Mouse (Mus musculus) ES-Bruce4 (cell line): Measurements from ENCODE around the gene Zfp385b.

ENCODE experiments used
- CTCF ChIP-seq: IDR thresholded peaks from one replicate; pipeline ENCODE4 v1.8.1; 2011; ENCODE audit warnings: low read depth, low read length
- EP300 ChIP-seq: IDR thresholded peaks from 2 replicates; pipeline ENCODE4 v1.6.1; 2011; ENCODE audit warnings: low read depth, low read length; ENCODE audit not compliant: insufficient read depth
- POLR2A ChIP-seq: IDR thresholded peaks from one replicate; pipeline ENCODE4 v1.8.1; 2011; ENCODE audit warnings: low read length; ENCODE audit not compliant: insufficient read depth

DNA sequence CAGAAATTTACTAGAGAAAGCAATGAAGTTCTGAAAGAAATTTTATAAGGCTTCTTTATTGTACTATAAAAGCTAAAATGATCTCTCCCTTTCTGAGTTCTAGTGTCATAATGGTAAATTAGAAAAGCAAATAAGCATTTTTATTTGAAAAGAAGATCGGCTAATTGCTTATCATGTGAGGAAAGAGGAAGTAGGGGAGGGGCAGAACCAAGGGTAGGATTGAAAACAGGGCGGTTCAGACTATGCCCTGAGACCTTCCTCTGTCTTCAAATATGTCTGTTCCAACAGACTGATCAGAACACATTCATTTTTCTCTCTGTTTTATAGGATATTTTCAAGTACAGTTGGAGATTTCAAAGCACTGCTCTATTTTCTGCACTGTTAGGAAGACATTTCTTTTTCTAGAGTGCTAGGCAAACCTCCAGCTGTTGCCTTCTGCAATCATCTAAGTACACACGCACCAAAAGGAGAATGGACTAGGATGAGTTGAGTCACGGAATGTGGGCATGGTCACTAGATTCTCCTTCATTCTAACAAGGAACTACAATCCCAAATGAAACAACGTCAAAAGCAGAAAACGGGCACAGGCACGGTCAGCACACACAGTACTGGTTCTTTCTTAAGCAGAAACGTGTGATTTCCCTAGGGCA, 177.8 kb downstream of the Zfp385b start:
- TF ChIP-seq CTCF (no peak), EP300 (no peak), POLR2A (no peak)
